Mouse (Mus musculus) neural tube, embryonic 15.5 days (tissue): ENCODE data around the gene Slc25a11. TPM values are rescaled to one million over a fixed set of nuclear protein-coding genes. Genes with fewer than 3 reads are reported as not detected.
A peak's percentile ranks its signal among the peaks of the same experiment; 100 is the strongest.

Experiments used
- ATAC-seq: fragments of 200-750 bp; cut with Nextera tagmentation; 2 replicates; pipeline ENCODE4 v1.8.0; 2017; ENCODE audit warnings: mild to moderate bottlenecking, moderate TSS enrichment, moderate library complexity; ENCODE audit not compliant: low FRiP score
- H3K27ac ChIP-seq: fragments of 300-500 bp; sonication (generic); replicated peaks from 2 replicates; pipeline ENCODE4 v1.5.1; 2015; ENCODE audit warnings: mild to moderate bottlenecking, inconsistent platforms
- H3K27me3 ChIP-seq: fragments of 300-500 bp; sonication (generic); replicated peaks from 2 replicates; pipeline ENCODE4 v1.6.1; 2015; ENCODE audit warnings: inconsistent platforms
- H3K36me3 ChIP-seq: fragments of 300-500 bp; sonication (generic); 2 replicates; pipeline ENCODE4 v1.6.1; 2015; ENCODE audit warnings: inconsistent platforms
- H3K4me1 ChIP-seq: fragments of 300-500 bp; sonication (generic); 2 replicates; pipeline ENCODE4 v1.6.1; 2015; ENCODE audit warnings: inconsistent platforms
- H3K4me2 ChIP-seq: fragments of 300-500 bp; sonication (generic); 2 replicates; pipeline ENCODE4 v1.6.1; 2015; ENCODE audit warnings: inconsistent platforms, mild to moderate bottlenecking, moderate library complexity
- H3K4me3 ChIP-seq: fragments of 300-500 bp; sonication (generic); replicated peaks from 2 replicates; pipeline ENCODE4 v1.5.1; 2015; ENCODE audit warnings: mild to moderate bottlenecking, inconsistent platforms
- H3K9ac ChIP-seq: fragments of 300-500 bp; sonication (generic); replicated peaks from 2 replicates; pipeline ENCODE4 v1.6.1; 2015; ENCODE audit warnings: mild to moderate bottlenecking, inconsistent platforms
- H3K9me3 ChIP-seq: fragments of 300-500 bp; sonication (generic); replicated peaks from 2 replicates; pipeline ENCODE4 v1.6.1; 2016; ENCODE audit warnings: inconsistent platforms
- WGBS: fragments of 180-500 bp; shearing (Covaris S2); methylation state at CpG from one replicate; pipeline ENCODE4 v1.1.7; 2015; ENCODE audit warnings: mixed read lengths; 5-methylcytosine and 5-hydroxymethylcytosine counted together
- polyA plus RNA-seq: library from polyadenylated mRNA; unstranded; fragments of >200 nt; fragmentation: Nextera tagmentation; extraction: Ambion mirVana; gene quantifications from 2 replicates; pipeline ENCODE4 v1.2.1, GENCODE M21; 2015

Slc25a11 gene
- polyA plus RNA-seq, 1 experiment from 2014 or later = 169 TPM

DNA sequence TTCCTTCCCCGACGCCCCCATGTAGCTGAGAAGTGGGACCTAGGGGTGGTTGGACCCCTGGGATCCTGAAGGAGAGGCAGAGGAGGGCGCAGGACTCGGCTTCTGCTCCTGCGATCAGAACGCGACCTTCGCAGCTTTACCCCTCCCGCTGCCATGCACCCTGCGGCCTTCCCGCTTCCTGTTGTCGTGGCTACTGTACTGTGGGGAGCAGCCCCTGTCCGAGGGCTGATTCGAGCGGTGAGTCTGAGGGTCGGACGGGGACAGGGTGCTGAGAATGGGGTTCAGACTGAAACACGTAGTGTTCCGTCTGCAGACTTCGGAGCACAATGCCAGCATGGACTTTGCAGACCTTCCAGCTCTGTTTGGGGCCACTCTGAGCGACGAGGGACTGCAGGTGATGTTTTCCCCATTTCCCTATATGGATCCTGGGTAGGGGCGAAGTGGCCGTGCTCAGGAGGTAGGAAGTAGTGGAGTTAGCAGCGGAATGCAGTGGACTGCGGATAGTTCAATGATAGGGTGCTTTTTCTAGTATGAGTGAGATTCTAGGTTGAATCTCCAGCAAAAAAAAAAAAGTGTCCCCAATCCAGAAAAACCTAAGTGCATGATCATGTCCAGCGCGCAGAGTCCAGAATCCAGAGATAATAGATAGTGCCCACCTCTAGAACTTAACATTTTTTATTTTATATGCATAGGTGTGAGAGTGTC is 589 bp upstream of the Slc25a11 start:
- H3K27me3 ChIP-seq = no peaks in the 10 kb centered on the region
- WGBS = 5% methylated on average over 28 of the region's 28 CpGs

DNA sequence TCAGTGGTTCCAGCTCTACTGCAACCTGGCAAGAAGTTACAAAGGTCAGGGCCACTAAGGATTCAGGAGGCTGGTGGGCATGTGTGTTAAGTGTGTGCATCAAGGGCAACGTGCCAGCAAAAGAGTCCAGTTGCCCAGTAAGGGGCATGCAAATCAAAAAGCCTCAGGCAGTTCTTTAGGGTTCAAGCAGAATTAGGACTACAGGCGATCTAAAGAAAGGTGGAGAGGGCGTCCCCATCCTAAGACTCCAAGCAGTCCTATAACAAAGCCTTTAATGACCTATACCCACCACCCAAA is 1.1 kb downstream of the Slc25a11 start:
- peak overlapping the region; percentile 100 for H3K4me2 ChIP-seq
- H3K4me3 ChIP-seq = peak overlapping the region; percentile 76
- peaks cover 50% of the 10 kb centered on the region for H3K36me3 ChIP-seq
- peaks cover 54% of the 10 kb centered on the region for H3K4me1 ChIP-seq
- peak overlapping the region; percentile 90 for H3K9ac ChIP-seq
- no peaks in the 10 kb centered on the region for H3K9me3 ChIP-seq
- H3K27ac ChIP-seq = peak overlapping the region; percentile 97
- 21% methylated on average over 3 of the region's 3 CpGs for WGBS
- H3K27me3 ChIP-seq = no peaks in the 10 kb centered on the region
- no peak for ATAC-seq

More for the DNA sequence above, 589 bp upstream of the Slc25a11 start:
- H3K9me3 ChIP-seq = no peaks in the 10 kb centered on the region
- ATAC-seq = 0 out of 2 replicates have a peak, but pooled peaks have one; percentile 12
- H3K4me2 ChIP-seq = peak overlapping the region; percentile 100
- H3K27ac ChIP-seq = peak overlapping the region; percentile 97
- H3K4me3 ChIP-seq = peak overlapping the region; percentile 76
- peaks cover 70% of the 10 kb centered on the region for H3K4me1 ChIP-seq
- H3K36me3 ChIP-seq = peaks cover 52% of the 10 kb centered on the region
- H3K9ac ChIP-seq = peak overlapping the region; percentile 80

DNA sequence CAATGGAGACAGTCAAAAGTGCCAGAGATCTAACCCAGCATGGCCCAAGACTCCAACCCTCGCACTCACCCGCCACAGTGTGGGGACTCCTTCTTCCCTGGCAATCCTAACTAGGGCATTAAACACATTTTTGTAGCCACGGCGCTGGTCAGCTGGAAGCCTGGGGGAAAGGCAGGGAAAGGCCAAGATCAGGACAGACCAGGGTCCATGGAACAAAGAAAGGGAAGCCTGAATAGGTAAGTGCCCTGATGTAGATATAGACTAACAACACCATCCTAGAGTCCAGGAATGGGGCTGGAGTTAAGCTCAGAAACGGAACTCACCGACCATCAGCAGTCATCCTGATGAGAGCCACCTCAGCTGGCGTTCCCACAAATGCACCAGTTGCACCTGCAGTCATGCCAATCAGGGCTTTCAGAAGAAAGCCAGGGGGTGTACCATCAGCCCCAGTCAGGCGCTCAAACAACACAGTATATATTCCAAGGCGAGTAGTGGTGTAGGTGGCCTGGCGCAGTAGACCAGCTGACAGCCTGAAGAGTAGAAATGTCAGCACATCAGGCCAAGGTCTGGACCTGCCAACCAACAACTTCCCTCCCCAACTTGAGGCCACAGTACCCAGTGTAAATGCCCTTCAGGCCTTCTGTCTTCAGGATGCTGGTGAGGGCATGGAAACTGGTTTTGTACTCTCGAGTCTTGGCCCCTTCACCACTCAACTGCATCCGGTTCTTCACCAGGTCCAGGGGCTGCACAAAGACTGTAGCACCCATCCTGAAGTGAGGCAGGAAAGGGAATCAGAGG is 1.6 kb downstream of the Slc25a11 start:
- ATAC-seq = no peak
- WGBS = 91% methylated on average over 12 of the region's 12 CpGs
- Histone ChIP-seq H3K9me3 (no peaks in the 10 kb centered on the region), H3K36me3 (peaks cover 44% of the 10 kb centered on the region), H3K4me1 (peaks cover 49% of the 10 kb centered on the region), H3K4me2 (peak overlapping the region; percentile 100), H3K4me3 (peak overlapping the region; percentile 76), H3K27ac (peak overlapping the region; percentile 97), H3K27me3 (no peaks in the 10 kb centered on the region), H3K9ac (peak overlapping the region; percentile 90)

DNA sequence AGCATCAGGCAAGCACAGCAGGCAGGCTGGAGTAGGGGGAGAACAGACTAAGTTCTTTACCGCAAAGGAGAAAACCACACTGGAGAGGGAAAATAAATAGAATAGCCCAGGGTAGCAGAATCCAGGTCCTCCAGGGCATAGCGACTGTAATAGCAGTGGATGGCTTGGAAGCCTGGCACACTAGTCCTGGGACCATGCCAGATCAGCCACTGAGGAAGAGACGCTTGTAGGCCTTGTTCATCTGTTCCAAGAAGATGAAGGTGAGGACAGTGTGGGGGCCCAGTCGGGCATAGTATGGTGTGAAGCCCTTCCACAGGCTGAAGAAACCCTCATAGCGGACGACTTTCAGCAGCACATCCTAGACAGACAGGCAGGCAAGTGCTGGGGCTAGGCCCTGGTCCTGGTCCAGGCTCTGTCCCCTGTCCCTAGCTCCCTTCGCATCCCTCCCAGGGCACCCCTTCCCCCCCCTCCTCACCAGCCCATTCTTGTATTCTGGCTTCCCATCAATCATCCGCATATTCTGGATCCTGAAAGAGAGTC is 2.6 kb downstream of the Slc25a11 start:
- Histone ChIP-seq H3K9ac (no peak overlapping the region), H3K27ac (no peak overlapping the region), H3K9me3 (no peaks in the 10 kb centered on the region), H3K4me1 (peaks cover 41% of the 10 kb centered on the region), H3K36me3 (peaks cover 34% of the 10 kb centered on the region), H3K27me3 (no peaks in the 10 kb centered on the region), H3K4me2 (no peak overlapping the region), H3K4me3 (no peak overlapping the region)
- WGBS = 94% methylated on average over 8 of the region's 8 CpGs
- ATAC-seq = no peak

DNA sequence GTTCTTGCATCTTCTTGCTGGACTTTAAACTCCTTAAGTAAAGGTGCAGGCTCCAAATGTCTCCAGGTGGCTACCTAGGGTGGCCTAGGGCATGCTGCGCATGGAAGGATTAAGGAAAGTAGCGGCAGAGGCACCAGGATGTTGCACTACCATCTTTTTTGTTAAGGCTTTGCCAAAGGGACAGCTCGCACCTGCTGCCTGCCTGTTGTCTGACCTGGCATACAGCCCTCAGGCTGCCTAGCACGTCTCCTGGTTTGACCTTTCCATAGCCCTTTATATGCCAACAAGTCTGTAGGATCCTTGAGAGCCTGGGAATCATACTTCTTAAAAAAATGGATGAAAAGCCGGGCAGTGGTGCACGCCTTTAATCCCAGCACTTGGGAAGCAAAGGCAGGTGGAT is 4.2 kb downstream of the Slc25a11 start:
- Histone ChIP-seq H3K27me3 (no peaks in the 10 kb centered on the region), H3K4me2 (no peak overlapping the region), H3K4me1 (peaks cover 26% of the 10 kb centered on the region), H3K9me3 (no peaks in the 10 kb centered on the region), H3K27ac (no peak overlapping the region), H3K36me3 (peaks cover 24% of the 10 kb centered on the region), H3K9ac (no peak overlapping the region), H3K4me3 (no peak overlapping the region)
- ATAC-seq = no peak
- WGBS = 92% methylated on average over 6 of the region's 6 CpGs

DNA sequence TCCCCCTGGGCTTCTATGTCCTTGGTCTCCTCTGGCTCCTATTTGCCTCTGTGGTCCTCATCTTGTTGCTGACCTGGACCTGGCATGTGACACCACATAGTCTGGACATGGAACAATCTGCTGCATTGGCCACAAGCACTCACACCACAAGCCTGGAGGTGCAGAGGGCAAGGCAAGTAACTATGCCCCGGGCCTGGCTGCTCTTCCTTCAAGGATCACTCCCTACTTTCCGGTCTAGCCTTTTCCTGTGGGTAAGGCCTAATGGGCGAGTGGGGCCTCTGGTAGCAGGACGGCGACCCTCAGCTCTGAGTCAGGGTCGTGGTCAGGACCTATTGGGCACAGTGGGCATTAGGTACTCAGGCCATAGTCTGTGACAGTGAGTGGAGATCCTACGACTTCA is 6.0 kb downstream of the Slc25a11 start:
- H3K27ac ChIP-seq = no peak overlapping the region
- H3K4me3 ChIP-seq = no peak overlapping the region
- peaks cover 18% of the 10 kb centered on the region for H3K4me1 ChIP-seq
- H3K36me3 ChIP-seq = peaks cover 24% of the 10 kb centered on the region
- no peaks in the 10 kb centered on the region for H3K27me3 ChIP-seq
- no peak for ATAC-seq
- no peak overlapping the region for H3K4me2 ChIP-seq
- H3K9me3 ChIP-seq = no peaks in the 10 kb centered on the region
- no peak overlapping the region for H3K9ac ChIP-seq
- WGBS = 82% methylated on average over 7 of the region's 7 CpGs

DNA sequence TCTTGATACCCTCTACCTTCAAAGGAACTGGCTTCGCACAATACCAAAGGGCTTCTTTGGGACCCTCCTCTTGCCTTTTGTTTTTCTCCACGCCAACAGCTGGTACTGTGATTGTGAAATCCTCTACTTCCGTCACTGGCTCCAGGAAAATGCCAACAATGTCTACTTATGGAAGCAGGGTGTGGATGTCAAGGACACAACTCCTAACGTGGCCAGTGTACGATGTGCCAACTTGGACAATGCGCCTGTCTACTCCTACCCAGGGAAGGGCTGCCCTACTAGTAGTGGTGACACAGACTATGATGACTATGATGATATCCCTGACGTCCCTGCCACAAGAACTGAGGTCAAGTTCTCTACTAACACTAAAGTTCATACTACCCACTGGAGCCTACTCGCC is 7.3 kb downstream of the Slc25a11 start:
- 87% methylated on average over 8 of the region's 8 CpGs for WGBS
- no peak overlapping the region for H3K27ac ChIP-seq

DNA sequence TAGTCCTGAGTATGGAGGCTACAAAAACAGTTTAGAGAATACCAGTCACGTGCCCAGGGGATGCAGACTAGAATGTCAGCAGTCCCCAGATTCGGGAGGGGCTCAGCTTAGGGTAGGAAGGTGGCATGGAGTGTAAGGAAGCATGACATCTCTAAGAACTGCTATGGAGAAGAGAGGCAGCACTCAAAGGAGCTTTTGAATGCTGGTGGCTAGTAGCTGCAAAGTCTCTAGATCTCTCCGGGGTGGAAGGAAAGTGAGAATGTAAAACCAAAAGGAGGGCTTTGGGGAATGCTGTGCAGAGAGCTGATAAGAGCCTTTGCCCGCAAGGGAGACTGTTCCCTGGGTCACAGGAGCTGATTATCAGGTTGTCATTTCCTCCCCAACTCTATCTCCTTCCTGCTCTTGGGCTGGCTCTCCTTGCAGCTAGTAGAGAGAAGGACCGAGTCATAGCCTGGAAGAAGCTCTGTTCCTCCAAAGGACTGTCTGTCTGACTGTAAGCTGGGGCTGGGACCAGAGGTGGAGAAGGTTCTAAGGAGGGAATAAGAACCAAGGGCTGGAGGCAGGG is 8.5 kb downstream of the Slc25a11 start, which contains the start of gene Gp1ba:
TSS of gene Gp1ba (plus strand) at position 409 of the 565 bp plus-strand sequence.
- 54% methylated on average over 5 of the region's 5 CpGs for WGBS
- H3K4me2 ChIP-seq = no peak within 1 kb of the TSS

More for the DNA sequence above, 7.3 kb downstream of the Slc25a11 start:
- Histone ChIP-seq H3K4me3 (no peak overlapping the region), H3K9me3 (no peaks in the 10 kb centered on the region), H3K9ac (no peak overlapping the region), H3K27me3 (no peaks in the 10 kb centered on the region), H3K36me3 (peaks cover 18% of the 10 kb centered on the region), H3K4me2 (no peak overlapping the region), H3K4me1 (peaks cover 5% of the 10 kb centered on the region)
- ATAC-seq = no peak

DNA sequence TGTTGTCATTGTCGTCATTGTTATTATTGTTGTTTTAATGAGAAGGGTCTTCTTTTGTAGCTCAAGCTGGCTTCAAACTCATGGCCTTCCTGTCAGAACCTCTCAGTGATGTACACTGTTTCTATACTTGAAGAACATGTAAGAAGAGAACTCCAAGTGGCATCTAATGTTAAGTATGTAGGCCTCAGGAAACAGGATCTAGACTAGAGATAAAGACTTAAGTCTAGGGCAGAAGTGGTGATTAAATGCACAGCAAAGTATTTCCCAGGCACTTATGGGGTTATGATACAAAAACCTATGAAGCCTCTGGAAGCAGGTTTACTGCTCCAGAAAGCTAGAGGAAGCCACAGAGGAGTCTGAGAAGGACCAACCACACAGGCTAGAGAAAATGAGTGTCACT is 9.0 kb downstream of the Slc25a11 start:
- Histone ChIP-seq H3K9me3 (no peaks in the 10 kb centered on the region), H3K27ac (no peak overlapping the region), H3K4me3 (no peak overlapping the region), H3K4me1 (no peaks in the 10 kb centered on the region), H3K36me3 (peaks cover 7% of the 10 kb centered on the region), H3K27me3 (no peaks in the 10 kb centered on the region), H3K9ac (no peak overlapping the region), H3K4me2 (no peak overlapping the region)
- 98% methylated on average over 1 of the region's 1 CpGs for WGBS
- ATAC-seq = no peak

More for the DNA sequence above, 8.5 kb downstream of the Slc25a11 start, which contains the start of gene Gp1ba:
- no peaks in the 10 kb centered on the region for H3K4me1 ChIP-seq
- H3K9me3 ChIP-seq = no peaks in the 10 kb centered on the region
- no peak for ATAC-seq
- H3K4me3 ChIP-seq = no peak within 1 kb of the TSS
- H3K27ac ChIP-seq = no peak within 1 kb of the TSS
- H3K27me3 ChIP-seq = no peaks in the 10 kb centered on the region
- no peak within 1 kb of the TSS for H3K9ac ChIP-seq
- H3K36me3 ChIP-seq = peaks cover 7% of the 10 kb centered on the region

DNA sequence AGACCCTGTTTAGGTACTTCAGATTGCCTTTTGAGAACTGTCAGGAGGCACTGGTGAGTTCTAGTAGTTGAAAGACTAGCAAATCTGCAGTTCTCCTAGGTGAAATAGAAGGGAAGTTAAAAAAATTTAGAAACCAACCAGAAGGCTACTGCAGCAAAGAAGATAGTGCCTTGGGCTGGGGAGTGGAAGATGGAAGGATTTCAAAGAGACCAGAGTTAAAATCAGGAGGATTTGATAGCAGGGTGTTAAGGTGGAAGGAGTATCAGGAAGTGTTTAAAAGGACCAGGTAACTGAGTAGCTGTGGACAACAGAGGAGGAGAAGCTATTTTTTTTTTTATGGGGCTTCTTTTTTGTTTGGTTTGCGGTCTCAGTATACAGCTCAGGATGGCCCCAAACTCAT is 9.5 kb downstream of the Slc25a11 start:
- H3K9me3 ChIP-seq = no peaks in the 10 kb centered on the region
- no peak for ATAC-seq
- no peaks in the 10 kb centered on the region for H3K4me1 ChIP-seq
- H3K4me3 ChIP-seq = no peak overlapping the region
- H3K27me3 ChIP-seq = no peaks in the 10 kb centered on the region
- H3K9ac ChIP-seq = no peak overlapping the region
- 89% methylated on average over 1 of the region's 1 CpGs for WGBS
- no peak overlapping the region for H3K27ac ChIP-seq
- H3K4me2 ChIP-seq = no peak overlapping the region
- H3K36me3 ChIP-seq = peaks cover 5% of the 10 kb centered on the region

DNA sequence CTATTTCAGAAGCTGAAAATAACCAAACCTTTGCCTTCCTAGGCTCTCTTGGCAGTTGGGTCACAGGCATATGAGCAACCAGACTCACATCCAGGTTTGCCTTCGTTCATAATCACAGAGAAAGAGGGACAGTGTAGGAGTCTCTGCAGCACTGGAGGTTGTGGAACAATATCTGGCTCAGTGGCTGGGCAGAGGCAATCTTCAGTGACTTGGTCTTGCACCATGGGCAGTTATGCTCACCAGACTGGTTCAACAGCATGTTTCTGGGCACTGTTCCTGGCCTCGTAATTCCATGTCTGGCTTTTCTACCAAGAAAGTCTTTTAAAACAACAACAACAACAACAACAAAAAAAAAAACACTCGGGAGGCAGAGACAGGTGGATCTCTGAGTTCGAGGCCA is 11.7 kb downstream of the Slc25a11 start:
- no peak overlapping the region for H3K4me2 ChIP-seq
- no peaks in the 10 kb centered on the region for H3K36me3 ChIP-seq
- H3K4me1 ChIP-seq = no peaks in the 10 kb centered on the region
- no peak overlapping the region for H3K27ac ChIP-seq
- ATAC-seq = no peak
- no peak overlapping the region for H3K9ac ChIP-seq
- 84% methylated on average over 4 of the region's 4 CpGs for WGBS
- no peaks in the 10 kb centered on the region for H3K9me3 ChIP-seq
- no peaks in the 10 kb centered on the region for H3K27me3 ChIP-seq
- no peak overlapping the region for H3K4me3 ChIP-seq
